Mouse (Mus musculus) heart, adult 2 months (tissue): ENCODE data around the gene Olfr101. TPM values are rescaled to one million over a fixed set of nuclear protein-coding genes. Genes with fewer than 3 reads are reported as not detected.
A peak's percentile ranks its signal among the peaks of the same experiment; 100 is the strongest.

Experiments
- DNase-seq, 2 experiments: peaks; one replicate each; pipeline ENCODE4 v3.0.0; 2021
- H3K27ac ChIP-seq: fragments of 200-600 bp; 2 replicates; pipeline ENCODE4 v1.8.1; 2022
- H3K27me3 ChIP-seq: fragments of 200-500 bp; 2 replicates; pipeline ENCODE4 v1.6.1; 2012; ENCODE audit warnings: mild to moderate bottlenecking, low read length, inconsistent platforms, mixed read lengths; ENCODE audit not compliant: control insufficient read depth, insufficient read depth
- H3K36me3 ChIP-seq: fragments of 200-500 bp; 2 replicates; pipeline ENCODE4 v1.6.1; 2012; ENCODE audit warnings: low read length, inconsistent platforms; ENCODE audit not compliant: control insufficient read depth, insufficient read depth
- H3K4me1 ChIP-seq: fragments of 200-500 bp; 2 replicates; pipeline ENCODE4 v1.6.1; 2011; ENCODE audit warnings: low read length; ENCODE audit not compliant: control insufficient read depth, insufficient read depth
- H3K4me3 ChIP-seq: fragments of 200-600 bp; 2 replicates; pipeline ENCODE4 v1.8.1; 2022
- H3K79me2 ChIP-seq: fragments of 200-500 bp; replicated peaks from 2 replicates; pipeline ENCODE4 v1.6.1; 2012; ENCODE audit warnings: mild to moderate bottlenecking, inconsistent platforms, low read length, moderate library complexity, mixed read lengths; ENCODE audit not compliant: control insufficient read depth, insufficient read depth
- H3K9ac ChIP-seq: fragments of 200-500 bp; 2 replicates; pipeline ENCODE4 v1.6.1; 2012; ENCODE audit warnings: low read depth, mild to moderate bottlenecking, control low read depth, inconsistent platforms, low read length, mixed read lengths
- CTCF ChIP-seq: fragments of 200-600 bp; IDR thresholded peaks from 2 replicates; pipeline ENCODE4 v1.8.1; 2022; ENCODE audit warnings: antibody characterized with exemption, mild to moderate bottlenecking, moderate library complexity
- EP300 ChIP-seq: fragments of 200-500 bp; IDR thresholded peaks from 2 replicates; pipeline ENCODE4 v1.6.1; 2011; ENCODE audit warnings: low read depth, low read length, control low read depth; ENCODE audit not compliant: insufficient read depth
- POLR2A ChIP-seq: fragments of 200-500 bp; IDR thresholded peaks from 2 replicates; pipeline ENCODE4 v1.6.1; 2011; ENCODE audit warnings: mild to moderate bottlenecking, low read depth, low read length, control low read depth; ENCODE audit not compliant: insufficient read depth
- WGBS: fragments of 180-500 bp; shearing (Covaris S2); methylation state at CpG from one replicate; pipeline ENCODE4 v1.1.7; 2018; 5-methylcytosine and 5-hydroxymethylcytosine counted together
- intact Hi-C: fragments of 180-260 bp; cut with DNase I; formaldehyde crosslinking; loops from one replicate; pipeline ENCODE4 v1.15.1; 2025
- polyA plus RNA-seq: library from polyadenylated mRNA; depleted of rRNA; stranded (reverse); fragments of >200 nt; gene quantifications from 2 replicates; pipeline ENCODE4 v1.2.3, GENCODE M21; 2012; rRNA removed
- total RNA-seq, 2 experiments: library from RNA; stranded (reverse); gene quantifications; 2 replicates each; pipeline ENCODE4 v1.2.3; 2021

Gene Olfr101
- total and polyA plus RNA-seq, 3 experiments: not detected

- 12% methylated on average over 1 of the region's 1 CpGs for WGBS
- no peak overlapping the region for H3K4me3 ChIP-seq
- H3K9ac ChIP-seq: no peak overlapping the region
Measured at GRCm38 (mm10) chr17:37250544-37250943, 53.6 kb downstream of the Olfr101 start.

GRCm38 (mm10) chr17:37249460-37249859, 54.7 kb downstream of the Olfr101 start:
- no peak overlapping the region for H3K4me3 ChIP-seq
- no peaks in the 10 kb centered on the region for H3K27me3 ChIP-seq
- intact Hi-C loops: no loop called here
- H3K27ac ChIP-seq: no peak overlapping the region
- no peaks in the 10 kb centered on the region for H3K4me1 ChIP-seq
- no peak overlapping the region for H3K9ac ChIP-seq
- TF ChIP-seq POLR2A (no peak), CTCF (no peak), EP300 (no peak)
- H3K36me3 ChIP-seq: no peaks in the 10 kb centered on the region
- no peaks in the 10 kb centered on the region for H3K79me2 ChIP-seq
- DNase-seq: no peak

More at GRCm38 (mm10) chr17:37250544-37250943, 53.6 kb downstream of the Olfr101 start:
- DNase-seq: no peak
- no peak for TF ChIP-seq EP300
- peak; percentile 49 for TF ChIP-seq CTCF
- Histone ChIP-seq H3K79me2 (no peaks in the 10 kb centered on the region), H3K27me3 (no peaks in the 10 kb centered on the region), H3K27ac (no peak overlapping the region), H3K36me3 (no peaks in the 10 kb centered on the region), H3K4me1 (no peaks in the 10 kb centered on the region)
- intact Hi-C loops: no loop called here

Other genes starting within 250 kb of the Olfr101 start
- gene Olfr90, start 215.8 kb downstream of the Olfr101 start, total RNA-seq: not detected
- not detected in 2 replicates for gene Olfr90, start 215.8 kb downstream of the Olfr101 start, polyA plus RNA-seq
- not detected for gene Olfr91, start 206.0 kb downstream of the Olfr101 start, total RNA-seq
- gene Olfr91, start 206.0 kb downstream of the Olfr101 start, polyA plus RNA-seq: not detected in 2 replicates
- gene Olfr92, start 184.2 kb downstream of the Olfr101 start, total RNA-seq: not detected
- gene Olfr92, start 184.2 kb downstream of the Olfr101 start, polyA plus RNA-seq: not detected in 2 replicates
- not detected for gene Olfr93, start 142.8 kb downstream of the Olfr101 start, total RNA-seq
- gene Olfr93, start 142.8 kb downstream of the Olfr101 start, polyA plus RNA-seq: not detected in 2 replicates
- not detected for gene Ubd, start 110.4 kb downstream of the Olfr101 start, total RNA-seq
- gene Ubd, start 110.4 kb downstream of the Olfr101 start, polyA plus RNA-seq: 0.12 TPM in 1 of 2 replicates, not detected in the other
- gene Olfr94, start 103.3 kb downstream of the Olfr101 start, total RNA-seq: not detected
- not detected in 2 replicates for gene Olfr94, start 103.3 kb downstream of the Olfr101 start, polyA plus RNA-seq
- gene Olfr95, start 91.2 kb downstream of the Olfr101 start, total RNA-seq: not detected
- gene Olfr95, start 91.2 kb downstream of the Olfr101 start, polyA plus RNA-seq: not detected in 2 replicates
- not detected for gene Olfr96, start 84.2 kb downstream of the Olfr101 start, total RNA-seq
- not detected in 2 replicates for gene Olfr96, start 84.2 kb downstream of the Olfr101 start, polyA plus RNA-seq
- gene Olfr97, start 67.0 kb downstream of the Olfr101 start, total RNA-seq: not detected
- gene Olfr97, start 67.0 kb downstream of the Olfr101 start, polyA plus RNA-seq: not detected in 2 replicates
- not detected for gene Olfr98, start 40.6 kb downstream of the Olfr101 start, total RNA-seq
- gene Olfr98, start 40.6 kb downstream of the Olfr101 start, polyA plus RNA-seq: not detected in 2 replicates
- gene H2-M3, start 34.1 kb downstream of the Olfr101 start, total RNA-seq: 1 to 10 TPM; 3.2 to 3.3 TPM
- gene H2-M3, start 34.1 kb downstream of the Olfr101 start, polyA plus RNA-seq: 4.9 and 5.0 TPM in 2 replicates
- not detected for gene Olfr99, start 20.9 kb downstream of the Olfr101 start, total RNA-seq
- gene Olfr99, start 20.9 kb downstream of the Olfr101 start, polyA plus RNA-seq: not detected in 2 replicates
- gene Olfr102, start 12.7 kb upstream of the Olfr101 start, total RNA-seq: not detected
- not detected in 2 replicates for gene Olfr102, start 12.7 kb upstream of the Olfr101 start, polyA plus RNA-seq
- not detected for gene Olfr103, start 35.4 kb upstream of the Olfr101 start, total RNA-seq
- gene Olfr103, start 35.4 kb upstream of the Olfr101 start, polyA plus RNA-seq: not detected in 2 replicates
- not detected for gene Olfr104-ps, start 55.3 kb upstream of the Olfr101 start, total RNA-seq
- gene Olfr104-ps, start 55.3 kb upstream of the Olfr101 start, polyA plus RNA-seq: not detected in 2 replicates
- gene Olfr105-ps, start 74.7 kb upstream of the Olfr101 start, total RNA-seq: not detected
- gene Olfr105-ps, start 74.7 kb upstream of the Olfr101 start, polyA plus RNA-seq: not detected in 2 replicates
- gene Olfr106-ps, start 86.1 kb upstream of the Olfr101 start, total RNA-seq: not detected
- gene Olfr106-ps, start 86.1 kb upstream of the Olfr101 start, polyA plus RNA-seq: not detected in 2 replicates
- gene Olfr107, start 94.9 kb upstream of the Olfr101 start, total RNA-seq: not detected
- not detected in 2 replicates for gene Olfr107, start 94.9 kb upstream of the Olfr101 start, polyA plus RNA-seq
- gene Olfr108, start 141.2 kb upstream of the Olfr101 start, total RNA-seq: not detected
- not detected in 2 replicates for gene Olfr108, start 141.2 kb upstream of the Olfr101 start, polyA plus RNA-seq
- not detected for gene Olfr109, start 154.6 kb upstream of the Olfr101 start, total RNA-seq
- gene Olfr109, start 154.6 kb upstream of the Olfr101 start, polyA plus RNA-seq: not detected in 2 replicates
- gene H2-M2, start 179.2 kb upstream of the Olfr101 start, total RNA-seq: not detected
- 0.10 TPM in 1 of 2 replicates, not detected in the other for gene H2-M2, start 179.2 kb upstream of the Olfr101 start, polyA plus RNA-seq
- gene Olfr110, start 188.2 kb upstream of the Olfr101 start, total RNA-seq: not detected
- not detected in 2 replicates for gene Olfr110, start 188.2 kb upstream of the Olfr101 start, polyA plus RNA-seq
- gene Olfr111, start 203.7 kb upstream of the Olfr101 start, total RNA-seq: not detected
- 0.12 TPM in 1 of 2 replicates, not detected in the other for gene Olfr111, start 203.7 kb upstream of the Olfr101 start, polyA plus RNA-seq